Mouse (Mus musculus): ENCODE data around the gene Auh. TPM values are rescaled to one million over a fixed set of nuclear protein-coding genes. Genes with fewer than 3 reads are reported as not detected.

The Auh gene
- total and polyA plus RNA-seq, 3 experiments: 68.5 to 191 (median 74.1) TPM

DNA sequence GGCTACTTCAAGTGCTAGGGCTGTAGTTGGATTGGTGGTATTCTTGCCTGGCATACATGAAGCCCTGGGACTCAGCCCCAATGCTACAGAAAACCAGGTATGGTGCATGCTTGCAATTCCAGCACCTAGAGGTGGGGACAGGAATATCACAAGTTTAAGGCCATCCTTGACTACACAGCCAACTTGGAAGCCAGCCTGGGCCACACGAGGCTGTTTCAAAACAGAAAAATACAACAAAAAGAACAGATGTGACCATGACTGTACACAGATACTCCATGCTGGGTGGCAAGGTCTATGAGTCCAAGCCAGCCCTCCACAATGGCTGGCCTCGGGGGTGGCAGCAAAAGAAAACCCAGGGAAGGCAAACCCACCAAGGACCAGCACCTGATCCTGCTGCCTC is 95.7 kb downstream of the Auh start:
- H3K9me3 ChIP-seq (replicated peaks; ENCODE audit: low read length): no peaks in the 10 kb centered on the region
- no peak overlapping the region for H3K4me3 ChIP-seq (replicated peaks in 1 of 3; ENCODE audit: low read depth in 2 of 3, low read length in 2 of 3, poor library complexity in 1 of 3)
- no peak overlapping the region for H3K9ac ChIP-seq (ENCODE audit: insufficient read depth, low read depth)
- peaks cover 36 to 48% of the 10 kb centered on the region in 2 experiments for H3K36me3 ChIP-seq (replicated peaks in 1 of 2; ENCODE audit: control insufficient read depth in 1 of 2, insufficient read depth in 1 of 2, low read length in 1 of 2)
- no peak for TF ChIP-seq PAX5 (IDR thresholded peaks at IDR 0.05; ENCODE audit: low read length)
- no peak for TF ChIP-seq NRF1 (IDR thresholded peaks at IDR 0.05; ENCODE audit: low read depth, low read length)
- no peak for TF ChIP-seq POLR2AphosphoS2 (IDR thresholded peaks at IDR 0.05; ENCODE audit: low read depth, low read length)
- TF ChIP-seq USF2 (conservative IDR thresholded peaks at IDR 0.05; ENCODE audit: low read depth, low read length): no peak
- no peak for TF ChIP-seq ZKSCAN1 (IDR thresholded peaks at IDR 0.05; ENCODE audit: borderline replicate concordance, low read depth, low read length)
- no peak for TF ChIP-seq CHD1 (IDR thresholded peaks at IDR 0.05; ENCODE audit: low read depth, low read length)
- no peak for TF ChIP-seq ELF1 (IDR thresholded peaks at IDR 0.05; ENCODE audit: low read depth, low read length)
- TF ChIP-seq ZMIZ1 (IDR thresholded peaks at IDR 0.05; ENCODE audit: low read depth, low read length): no peak
- no peak for TF ChIP-seq KAT2A (IDR thresholded peaks at IDR 0.05; ENCODE audit: insufficient replicate concordance, low read length)
- TF ChIP-seq MAFK (IDR thresholded peaks at IDR 0.05; ENCODE audit: insufficient replicate concordance, low read length): no peak
- no peak for TF ChIP-seq TCF12 (IDR thresholded peaks at IDR 0.05; ENCODE audit: low read depth, low read length)
- no peak overlapping the region for H3K27ac ChIP-seq (ENCODE audit: insufficient read depth, low read depth)
- no peaks in the 10 kb centered on the region for H3K27me3 ChIP-seq (replicated peaks)
- peaks cover 9 to 16% of the 10 kb centered on the region in 2 experiments for H3K4me1 ChIP-seq (ENCODE audit: control insufficient read depth in 1 of 2, insufficient read depth in 2 of 2)
- no peaks in the 10 kb centered on the region for H3K79me2 ChIP-seq (replicated peaks; ENCODE audit: control insufficient read depth, extremely low read depth, insufficient read depth, poor library complexity, severe bottlenecking)
- dilution Hi-C loops (cut with MboI; ENCODE audit: extremely low pct_ligation_motif_present, extremely low pct_unique_long_range_greater_than_20kb, low sequenced_read_pairs) (no loop called here), in situ Hi-C loops (cut with MboI; ENCODE audit: low pct_ligation_motif_present, low pct_unique_long_range_greater_than_20kb, low sequenced_read_pairs) (loop anchor here (5.0 kb wide), 1 partner anchor 36 kb away; no protein-coding TSS in a partner anchor)
- DNase-seq (ENCODE audit: extremely low read depth): no peak
- no peak overlapping the region for H3K4me2 ChIP-seq (ENCODE audit: insufficient read depth, low read depth, poor library complexity, severe bottlenecking)

GRCm38 (mm10) chr13:52833220-52833619 is 96.3 kb downstream of the Auh start:
- no peak overlapping the region for H3K4me3 ChIP-seq (replicated peaks in 1 of 3; ENCODE audit: low read depth in 2 of 3, low read length in 2 of 3, poor library complexity in 1 of 3)
- H3K36me3 ChIP-seq (replicated peaks in 1 of 2; ENCODE audit: control insufficient read depth in 1 of 2, insufficient read depth in 1 of 2, low read length in 1 of 2): peaks cover 33 to 42% of the 10 kb centered on the region in 2 experiments
- TF ChIP-seq TBP (conservative IDR thresholded peaks at IDR 0.05; ENCODE audit: low read depth, low read length) (no peak), IRF4 (IDR thresholded peaks at IDR 0.05; ENCODE audit: low read depth, low read length) (no peak), MAZ (IDR thresholded peaks at IDR 0.05; ENCODE audit: low read depth, low read length) (no peak), GABPA (IDR thresholded peaks at IDR 0.05; ENCODE audit: insufficient replicate concordance, low read depth, low read length) (no peak), RAD21 (IDR thresholded peaks at IDR 0.05; ENCODE audit: low read depth, low read length) (peak; percentile 60), EP300 (IDR thresholded peaks at IDR 0.05; ENCODE audit: low read length) (no peak), KAT2A (IDR thresholded peaks at IDR 0.05; ENCODE audit: insufficient replicate concordance, low read length) (no peak), SMC3 (IDR thresholded peaks at IDR 0.05; ENCODE audit: low read depth, low read length) (peak; percentile 79), CTCF (conservative IDR thresholded peaks at IDR 0.05 in 1 of 2, IDR thresholded peaks at IDR 0.05 in 1 of 2; ENCODE audit: low read depth in 2 of 2, low read length in 2 of 2) (peak; percentile 63 to 75)
- DNase-seq (ENCODE audit: extremely low read depth): peak; percentile 58
- no peak overlapping the region for H3K27ac ChIP-seq (ENCODE audit: insufficient read depth, low read depth)
- H3K4me2 ChIP-seq (ENCODE audit: insufficient read depth, low read depth, poor library complexity, severe bottlenecking): no peak overlapping the region
- in situ Hi-C loops (cut with MboI; ENCODE audit: low pct_ligation_motif_present, low pct_unique_long_range_greater_than_20kb, low sequenced_read_pairs) (loop anchor here (5.0 kb wide), 1 partner anchor 36 kb away; no protein-coding TSS in a partner anchor), dilution Hi-C loops (cut with MboI; ENCODE audit: extremely low pct_ligation_motif_present, extremely low pct_unique_long_range_greater_than_20kb, low sequenced_read_pairs) (no loop called here)
- H3K79me2 ChIP-seq (replicated peaks; ENCODE audit: control insufficient read depth, extremely low read depth, insufficient read depth, poor library complexity, severe bottlenecking): no peaks in the 10 kb centered on the region
- H3K4me1 ChIP-seq (ENCODE audit: control insufficient read depth in 1 of 2, insufficient read depth in 2 of 2): peaks cover 9 to 19% of the 10 kb centered on the region in 2 experiments
- H3K9ac ChIP-seq (ENCODE audit: insufficient read depth, low read depth): no peak overlapping the region
- no peaks in the 10 kb centered on the region for H3K27me3 ChIP-seq (replicated peaks)
- no peaks in the 10 kb centered on the region for H3K9me3 ChIP-seq (replicated peaks; ENCODE audit: low read length)
